Mouse (Mus musculus) myocyte (in vitro differentiated cells): ENCODE results near the gene Elob.

Experiments used
- CEBPB ChIP-seq: IDR thresholded peaks from 2 replicates; pipeline ENCODE4 v1.6.1; 2011; ENCODE audit warnings: mild to moderate bottlenecking, moderate library complexity; ENCODE audit not compliant: poor library complexity, insufficient read depth, severe bottlenecking
- POLR2A ChIP-seq: IDR thresholded peaks from one replicate; pipeline ENCODE4 v1.6.1; 2011; ENCODE audit warnings: low read depth, mild to moderate bottlenecking, control low read depth, moderate library complexity; ENCODE audit not compliant: insufficient read length
- POLR2AphosphoS2 ChIP-seq: IDR thresholded peaks from one replicate; pipeline ENCODE4 v1.6.1; 2011; ENCODE audit warnings: low read depth, control low read depth; ENCODE audit not compliant: insufficient read length
- USF1 ChIP-seq: IDR thresholded peaks from one replicate; pipeline ENCODE4 v1.6.1; 2011; ENCODE audit warnings: low read depth, mild to moderate bottlenecking, control low read depth, moderate library complexity

DNA sequence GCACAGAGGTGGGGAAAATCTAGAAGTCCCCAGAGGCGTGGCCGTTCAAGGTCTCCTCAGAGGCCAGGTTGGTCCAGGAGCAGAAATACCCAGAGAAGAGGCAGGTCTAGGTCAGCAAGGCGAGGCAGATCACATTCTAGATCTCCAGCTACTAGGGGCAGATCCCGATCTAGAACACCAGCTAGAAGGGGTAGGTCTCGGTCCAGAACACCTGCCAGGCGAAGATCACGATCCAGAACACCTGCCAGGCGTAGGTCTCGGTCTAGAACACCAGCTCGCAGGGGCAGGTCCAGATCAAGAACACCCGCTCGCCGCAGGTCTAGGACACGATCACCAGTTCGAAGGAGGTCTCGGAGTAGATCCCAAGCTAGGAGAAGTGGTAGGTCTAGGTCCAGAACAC, 13.3 kb downstream of the Elob start:
- TF ChIP-seq CEBPB: no peak
- TF ChIP-seq POLR2A: no peak
- no peak for TF ChIP-seq POLR2AphosphoS2
- TF ChIP-seq USF1: no peak
